Mouse (Mus musculus) midbrain, embryonic 12.5 days (tissue): ENCODE data around the gene Ucn3. TPM values are rescaled to one million over a fixed set of nuclear protein-coding genes. Genes with fewer than 3 reads are reported as not detected.

Source experiments
- microRNA-seq: library from miRNA; unstranded; fragments of <30 nt; microRNA quantifications from one replicate; pipeline ENCODE4, GENCODE M21; 2017
- polyA plus RNA-seq: library from polyadenylated mRNA; unstranded; fragments of >200 nt; fragmentation: Nextera tagmentation; extraction: Ambion mirVana; gene quantifications from 2 replicates; pipeline ENCODE4 v1.2.1, GENCODE M21; 2016

The Ucn3 gene
- polyA plus RNA-seq, 1 experiment from 2014 or later = not detected

Small RNA genes lying within 50 kb of the gene (microRNA-seq; reads per million reads assigned to microRNA genes)
- gene Gm22460 = not detected

Other genes starting within 250 kb of the Ucn3 start
- gene Calml3, start 141.0 kb downstream of the Ucn3 start, polyA plus RNA-seq = not detected in 2 replicates
- gene Calm4, start 107.6 kb downstream of the Ucn3 start, polyA plus RNA-seq = not detected in 2 replicates
- not detected in 2 replicates for gene Calm5, start 91.2 kb downstream of the Ucn3 start, polyA plus RNA-seq
- 31.4 and 32.9 TPM in 2 replicates for gene Net1, start 27.1 kb downstream of the Ucn3 start, polyA plus RNA-seq
- not detected in 2 replicates for gene Tubal3, start 27.1 kb downstream of the Ucn3 start, polyA plus RNA-seq
- 0.14 and 0.38 TPM in 2 replicates for gene Akr1c14, start 103.7 kb upstream of the Ucn3 start, polyA plus RNA-seq
- not detected in 2 replicates for gene Akr1c18, start 205.3 kb upstream of the Ucn3 start, polyA plus RNA-seq
- 0.19 and 0.31 TPM in 2 replicates for gene Akr1c13, start 245.8 kb upstream of the Ucn3 start, polyA plus RNA-seq